Mouse (Mus musculus) bone marrow, adult 2 months (tissue): ENCODE results near the gene Abcc9.

Experiments
- CTCF ChIP-seq: fragments of 200-500 bp; IDR thresholded peaks from 2 replicates; pipeline ENCODE4 v1.5.1; 2011; ENCODE audit warnings: low read length, control low read depth; ENCODE audit not compliant: control insufficient read depth, insufficient read depth
- POLR2A ChIP-seq: fragments of 200-500 bp; IDR thresholded peaks from 2 replicates; pipeline ENCODE4 v1.6.1; 2011; ENCODE audit warnings: low read depth, mild to moderate bottlenecking, control low read depth, low read length, borderline replicate concordance; ENCODE audit not compliant: control insufficient read depth

GRCm38 (mm10) chr6:142572876-142573275 is 129.2 kb downstream of the Abcc9 start:
- TF ChIP-seq CTCF (no peak), POLR2A (no peak)
